13 mouse cellular contexts compared by ENCODE assay signal in the genomic region with DNA sequence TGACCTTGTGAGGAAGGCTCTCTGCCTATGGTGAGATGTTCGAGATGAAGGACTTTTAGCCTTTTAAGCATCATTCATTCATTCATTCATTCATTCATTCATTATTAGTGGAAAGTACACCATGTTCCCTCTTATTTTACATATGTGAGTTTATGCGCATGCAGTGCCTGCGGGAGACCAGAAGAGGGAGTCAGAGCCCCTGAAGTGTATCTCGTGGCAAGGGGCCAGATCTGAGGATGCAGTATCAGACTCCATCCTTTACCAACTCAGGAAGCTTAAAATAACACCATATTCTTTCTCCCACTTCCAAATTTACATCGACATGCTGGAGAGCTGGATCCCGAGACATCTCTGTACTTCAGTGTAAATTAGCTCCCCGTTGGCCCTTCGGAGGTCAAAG.
A peak's percentile ranks its signal among the peaks of the same experiment; 100 is the strongest.
DNase-seq lines count a peak whose midpoint lies in the region; ATAC-seq and TF ChIP-seq lines count a peak whose summit lies in the region.
"Had no signal": no experiment of that assay in that cellular context is flagged by ENCODE, and none has a peak within 500 bp of the region (broad histone marks: within the 10 kb centered on the region; RNA-seq: fewer than 3 reads in every experiment).

No protein-coding gene starts in this region.

- H3K4me3 ChIP-seq in heart, postnatal 0 days (ENCODE audit: low read depth, low read length), result no peak overlapping the region
- H3K4me3 ChIP-seq in liver, embryonic 14.5 days (ENCODE audit: insufficient read depth in 1 of 2, low read depth in 2 of 2, low read length in 2 of 2), result no peak overlapping the region
- H3K4me3 ChIP-seq in ES-Bruce4 (ENCODE audit: low read depth, low read length), result no peak overlapping the region
- H3K4me3 ChIP-seq in embryonic facial prominence, embryonic 10.5 days, result no peak overlapping the region
- H3K4me3 ChIP-seq: megakaryocyte, embryonic 14.5 days had no signal

- ATAC-seq in heart, postnatal 0 days (ENCODE audit: insufficient read depth, low read depth), result no peak
- ATAC-seq in liver, embryonic 14.5 days (ENCODE audit: insufficient read depth), result no peak
- ATAC-seq: forebrain, embryonic 14.5 days had no signal

- 84% methylated on average over 8 of the region's 8 CpGs for WGBS in heart, postnatal 0 days
- WGBS in liver, embryonic 14.5 days (ENCODE audit: insufficient replicate concordance), result 68% methylated on average over 8 of the region's 8 CpGs
- 88% methylated on average over 8 of the region's 8 CpGs for WGBS in embryonic facial prominence, embryonic 10.5 days

- H3K36me3 ChIP-seq in heart, postnatal 0 days (replicated peaks; ENCODE audit: control insufficient read depth, insufficient read depth, low read length), result no peaks in the 10 kb centered on the region
- H3K36me3 ChIP-seq in liver, embryonic 14.5 days (replicated peaks; ENCODE audit: control insufficient read depth, insufficient read depth, low read depth), result no peaks in the 10 kb centered on the region
- no peaks in the 10 kb centered on the region for H3K36me3 ChIP-seq in ES-Bruce4 (ENCODE audit: control insufficient read depth, insufficient read depth, low read length, poor library complexity, severe bottlenecking)
- no peaks in the 10 kb centered on the region; the same call in 1 of the 2 replicates for H3K36me3 ChIP-seq in embryonic facial prominence, embryonic 10.5 days (replicated peaks)
- H3K36me3 ChIP-seq: G1E had no signal

- H3K9ac ChIP-seq in heart, postnatal 0 days (replicated peaks; ENCODE audit: low read depth, low read length), result no peak overlapping the region
- H3K9ac ChIP-seq in liver, embryonic 14.5 days (replicated peaks), result no peak overlapping the region
- no peak overlapping the region for H3K9ac ChIP-seq in ES-Bruce4 (ENCODE audit: low read depth, poor library complexity, severe bottlenecking)

- no peak overlapping the region for H3K4me2 ChIP-seq in heart, postnatal 0 days (ENCODE audit: low read depth, low read length)
- H3K4me2 ChIP-seq in liver, embryonic 14.5 days (ENCODE audit: low read depth), result no peak overlapping the region
- H3K4me2 ChIP-seq: heart, embryonic 11.5 days had no signal

- no peak for DNase-seq in heart, postnatal 0 days (ENCODE audit: low spot score)
- no peak for DNase-seq in heart, postnatal 25 days (ENCODE audit: low spot score)
- DNase-seq in liver, embryonic 14.5 days (ENCODE audit: low read depth in 3 of 3, low spot score in 3 of 3), result no peak
- no peak for DNase-seq in liver
- peak; percentile 61 to 67 for DNase-seq in adrenal gland, postnatal 36 days
- DNase-seq in embryonic facial prominence, embryonic 10.5 days (ENCODE audit: low spot score), result no peak
- no peak for DNase-seq in heart, postnatal 14 days
- DNase-seq: embryo, embryonic 11 days had no signal

- H3K27me3 ChIP-seq in heart, postnatal 0 days (ENCODE audit: control insufficient read depth, insufficient read depth, low read length), result no peaks in the 10 kb centered on the region
- H3K27me3 ChIP-seq in liver, embryonic 14.5 days (ENCODE audit: control insufficient read depth, insufficient read depth, low read length), result no peaks in the 10 kb centered on the region
- no peaks in the 10 kb centered on the region for H3K27me3 ChIP-seq in ES-Bruce4 (ENCODE audit: control insufficient read depth, insufficient read depth, low read length, poor library complexity, severe bottlenecking)
- no peaks in the 10 kb centered on the region for H3K27me3 ChIP-seq in embryonic facial prominence, embryonic 10.5 days (replicated peaks; ENCODE audit: low read depth, poor library complexity, severe bottlenecking)
- H3K27me3 ChIP-seq: megakaryocyte, embryonic 14.5 days had no signal

- no peaks in the 10 kb centered on the region for H3K9me3 ChIP-seq in heart, postnatal 0 days (replicated peaks; ENCODE audit: control insufficient read depth, low read length)
- H3K9me3 ChIP-seq in liver, embryonic 14.5 days (ENCODE audit: control insufficient read depth, low read length), result no peaks in the 10 kb centered on the region
- H3K9me3 ChIP-seq in ES-Bruce4 (replicated peaks; ENCODE audit: control insufficient read depth, insufficient read depth, low read length, poor library complexity, severe bottlenecking), result no peaks in the 10 kb centered on the region
- no peaks in the 10 kb centered on the region for H3K9me3 ChIP-seq in embryonic facial prominence, embryonic 10.5 days
- H3K9me3 ChIP-seq: G1E had no signal

- TF ChIP-seq POLR2A in ES-Bruce4 (IDR thresholded peaks at IDR 0.05; ENCODE audit: insufficient read depth, low read length), result no peak

- intact Hi-C loops in heart, postnatal 25 days (cut with DNase I), result no loop called here
- intact Hi-C loops in heart, postnatal 14 days (cut with DNase I), result no loop called here

- peaks cover 23% of the 10 kb centered on the region; the same call in 1 of the 2 replicates for H3K4me1 ChIP-seq in heart, postnatal 0 days (ENCODE audit: control insufficient read depth, insufficient read depth)
- H3K4me1 ChIP-seq in liver, embryonic 14.5 days (replicated peaks; ENCODE audit: control insufficient read depth in 2 of 2, insufficient read depth in 2 of 2, low read length in 1 of 2), result peaks cover 0 to 23% of the 10 kb centered on the region in 2 experiments; a peak in 2 of 4 replicates
- H3K4me1 ChIP-seq in ES-Bruce4 (ENCODE audit: control insufficient read depth, insufficient read depth, low read length), result peaks cover 12% of the 10 kb centered on the region
- peaks cover 64% of the 10 kb centered on the region for H3K4me1 ChIP-seq in embryonic facial prominence, embryonic 10.5 days

- peak; percentile 28; the same call in 1 of the 2 replicates for TF ChIP-seq CTCF in heart, postnatal 0 days (IDR thresholded peaks at IDR 0.05; ENCODE audit: low read depth)
- peak; percentile 43 for TF ChIP-seq CTCF in liver, embryonic 14.5 days (IDR thresholded peaks at IDR 0.05; ENCODE audit: low read depth)
- TF ChIP-seq CTCF in ES-Bruce4 (IDR thresholded peaks at IDR 0.05; ENCODE audit: low read depth, low read length), result peak; percentile 53

- no peak for TF ChIP-seq EP300 in heart, postnatal 0 days (IDR thresholded peaks at IDR 0.05; ENCODE audit: low read depth)
- no peak for TF ChIP-seq EP300 in liver, embryonic 14.5 days (IDR thresholded peaks at IDR 0.05; ENCODE audit: low read depth)
- TF ChIP-seq EP300 in ES-Bruce4 (IDR thresholded peaks at IDR 0.05; ENCODE audit: insufficient read depth, low read depth, low read length), result no peak

- H3K27ac ChIP-seq in heart, postnatal 0 days (ENCODE audit: low read depth), result no peak overlapping the region
- H3K27ac ChIP-seq in liver, embryonic 14.5 days, result no peak overlapping the region
- H3K27ac ChIP-seq in ES-Bruce4 (ENCODE audit: insufficient read depth, low read length), result no peak overlapping the region
- no peak overlapping the region for H3K27ac ChIP-seq in embryonic facial prominence, embryonic 10.5 days (replicated peaks)

Comparison
In these comparisons a context has a peak if more than half of its experiments do, and no peak if none do; other contexts are left out.
1. DNase-seq: peak in adrenal gland, postnatal 36 days (2 of 2); none in heart, postnatal 0 days (single experiment), heart, postnatal 25 days (single experiment), liver, embryonic 14.5 days (0 of 3), liver (single experiment), embryonic facial prominence, embryonic 10.5 days (single experiment) and heart, postnatal 14 days (0 of 2).
2. Peak in every context shown above with its lines, with median percentiles within 50 percentile points of each other: CTCF ChIP-seq.